Mouse (Mus musculus) E14TG2a.4 (cell line): Measurements from ENCODE around the gene Ppil6.

Source experiments
- H3K27me3 ChIP-seq: 2 replicates; pipeline ENCODE4 v1.6.1; 2014; ENCODE audit warnings: low read length, control low read depth; ENCODE audit not compliant: insufficient read depth
- H3K36me3 ChIP-seq: 2 replicates; pipeline ENCODE4 v1.6.1; 2014; ENCODE audit warnings: low read length, control low read depth; ENCODE audit not compliant: insufficient read depth
- H3K4me1 ChIP-seq: replicated peaks from 2 replicates; pipeline ENCODE4 v1.6.1; 2014; ENCODE audit warnings: low read depth, low read length, control low read depth
- H3K4me3 ChIP-seq: replicated peaks from 2 replicates; pipeline ENCODE4 v1.5.1; 2014; ENCODE audit warnings: mild to moderate bottlenecking, low read length
- H3K9me3 ChIP-seq: 2 replicates; pipeline ENCODE4 v1.6.1; 2014; ENCODE audit warnings: low read length, control low read depth
- CTCF ChIP-seq: conservative IDR thresholded peaks from 2 replicates; pipeline ENCODE4 v1.5.1; 2014; ENCODE audit warnings: low read length
- NANOG ChIP-seq: IDR thresholded peaks from 2 replicates; pipeline ENCODE4 v1.6.1; 2014; ENCODE audit warnings: borderline replicate concordance, low read length, mixed read lengths
- POU5F1 ChIP-seq: IDR thresholded peaks from 2 replicates; pipeline ENCODE4 v1.6.1; 2014; ENCODE audit warnings: low read length, borderline replicate concordance

Ppil6 gene

GRCm38 (mm10) chr10:41558401-41558800 lies 68.2 kb downstream of the Ppil6 start:
- TF ChIP-seq POU5F1: no peak
- TF ChIP-seq CTCF: no peak
- TF ChIP-seq NANOG: no peak
- Histone ChIP-seq H3K9me3 (peaks cover 22% of the 10 kb centered on the region), H3K4me1 (peaks cover 11% of the 10 kb centered on the region), H3K36me3 (peaks cover 4% of the 10 kb centered on the region), H3K4me3 (no peak overlapping the region), H3K27me3 (peaks cover 9% of the 10 kb centered on the region; the same call in 1 of the 2 replicates)

- Histone ChIP-seq H3K4me1 (peaks cover 20% of the 10 kb centered on the region), H3K9me3 (peaks cover 22% of the 10 kb centered on the region), H3K36me3 (peaks cover 4% of the 10 kb centered on the region), H3K27me3 (no peaks in the 10 kb centered on the region), H3K4me3 (no peak overlapping the region)
- TF ChIP-seq CTCF: no peak
- no peak for TF ChIP-seq POU5F1
- no peak for TF ChIP-seq NANOG
These were observed 71.6 kb downstream of the Ppil6 start for GRCm38 (mm10) chr10:41561701-41562395.
